Mouse (Mus musculus) liver, adult (tissue): ENCODE data around the gene Olfr365.

ENCODE experiments used
- GATA4 ChIP-seq: IDR thresholded peaks from 2 replicates; pipeline ENCODE4 v1.6.1; 2014; ENCODE audit warnings: mild to moderate bottlenecking, low read length; ENCODE audit not compliant: insufficient replicate concordance

The Olfr365 gene

GRCm38 (mm10) chr2:37187898-37188297 lies at the start of gene Olfr365:
Gene Olfr365, plus strand, starts transcription at chr2:37188198.
- no peak for TF ChIP-seq GATA4

GRCm38 (mm10) chr2:37139022-37139421 lies 49.0 kb upstream of the Olfr365 start, which contains the start of gene Olfr364-ps1:
Gene Olfr364-ps1, plus strand, starts transcription at chr2:37139322.
- TF ChIP-seq GATA4, result no peak

- TF ChIP-seq GATA4, result no peak
Measured at GRCm38 (mm10) chr2:37211274-37211673, 23.3 kb downstream of the Olfr365 start, which contains the start of gene Olfr366. Gene Olfr366, plus strand, starts transcription at chr2:37211574.
